Mouse (Mus musculus): Measurements from ENCODE around the gene Camkk2. TPM values are rescaled to one million over a fixed set of nuclear protein-coding genes. Genes with fewer than 3 reads are reported as not detected.
A peak's percentile ranks its signal among the peaks of the same experiment; 100 is the strongest.

Camkk2 gene
- polyA plus RNA-seq, 1 experiment from 2014 or later, result 43.1 TPM

GRCm38 (mm10) chr5:122756680-122757079 lies 22.5 kb downstream of the Camkk2 start:
- H3K27me3 ChIP-seq (replicated peaks), result no peaks in the 10 kb centered on the region
- H3K4me2 ChIP-seq (replicated peaks), result no peak overlapping the region
- H3K27ac ChIP-seq, result no peak overlapping the region
- H3K4me3 ChIP-seq, result no peak overlapping the region
- peaks cover 45% of the 10 kb centered on the region for H3K36me3 ChIP-seq
- no peak overlapping the region for H3K9ac ChIP-seq
- no peaks in the 10 kb centered on the region for H3K9me3 ChIP-seq
- no peaks in the 10 kb centered on the region; the same call in 1 of the 2 replicates for H3K4me1 ChIP-seq
- WGBS, result 94% methylated on average over 7 of the region's 7 CpGs
- ATAC-seq (ENCODE audit: low FRiP score, low read depth), result no peak

DNA sequence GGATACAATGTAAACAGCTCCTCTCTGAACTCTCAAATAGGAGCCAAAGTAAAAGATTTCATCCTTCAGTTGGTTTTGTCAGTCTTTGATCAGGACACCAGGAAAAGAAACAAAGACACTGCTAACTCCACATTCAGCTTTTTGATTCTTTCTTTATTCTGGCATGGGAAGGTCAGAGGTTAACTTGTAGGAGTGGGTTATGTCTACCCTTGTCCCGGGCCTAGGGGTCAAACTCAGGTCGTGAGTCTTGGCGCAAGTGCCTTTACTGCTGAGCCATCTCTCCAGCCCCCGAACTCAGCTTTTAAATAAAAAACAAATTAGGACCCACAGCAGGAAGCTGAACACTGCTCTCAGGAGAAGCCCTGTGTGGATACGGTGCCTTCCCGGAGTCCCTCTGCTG lies 23.1 kb downstream of the Camkk2 start:
- no peaks in the 10 kb centered on the region for H3K9me3 ChIP-seq
- WGBS, result 50% methylated on average over 6 of the region's 6 CpGs

GRCm38 (mm10) chr5:122755620-122756019 lies 23.6 kb downstream of the Camkk2 start:
- no peak overlapping the region for H3K4me3 ChIP-seq
- no peak overlapping the region for H3K9ac ChIP-seq
- H3K9me3 ChIP-seq, result no peaks in the 10 kb centered on the region
- H3K27me3 ChIP-seq (replicated peaks), result no peaks in the 10 kb centered on the region
- H3K4me1 ChIP-seq, result no peaks in the 10 kb centered on the region; the same call in 1 of the 2 replicates
- no peak overlapping the region for H3K4me2 ChIP-seq (replicated peaks)
- WGBS, result 91% methylated on average over 4 of the region's 4 CpGs
- no peak overlapping the region for H3K27ac ChIP-seq
- no peak for ATAC-seq (ENCODE audit: low FRiP score, low read depth)
- H3K36me3 ChIP-seq, result peaks cover 45% of the 10 kb centered on the region

More for the DNA sequence above, 23.1 kb downstream of the Camkk2 start:
- ATAC-seq (ENCODE audit: low FRiP score, low read depth), result no peak
- Histone ChIP-seq H3K27me3 (replicated peaks) (no peaks in the 10 kb centered on the region), H3K9ac (no peak overlapping the region), H3K4me3 (no peak overlapping the region), H3K4me1 (no peaks in the 10 kb centered on the region; the same call in 1 of the 2 replicates), H3K4me2 (replicated peaks) (no peak overlapping the region), H3K36me3 (peaks cover 45% of the 10 kb centered on the region), H3K27ac (no peak overlapping the region)

- WGBS, result 90% methylated on average over 16 of the region's 16 CpGs
- Histone ChIP-seq H3K27me3 (replicated peaks) (no peaks in the 10 kb centered on the region), H3K4me3 (no peak overlapping the region), H3K4me1 (no peaks in the 10 kb centered on the region), H3K36me3 (peaks cover 49% of the 10 kb centered on the region), H3K9ac (no peak overlapping the region), H3K9me3 (no peaks in the 10 kb centered on the region), H3K4me2 (replicated peaks) (no peak overlapping the region), H3K27ac (no peak overlapping the region)
- no peak for ATAC-seq (ENCODE audit: low FRiP score, low read depth)
Observed at GRCm38 (mm10) chr5:122754477-122754876, 24.7 kb downstream of the Camkk2 start.

GRCm38 (mm10) chr5:122747950-122748349 lies 31.3 kb downstream of the Camkk2 start:
- Histone ChIP-seq H3K9me3 (no peaks in the 10 kb centered on the region), H3K36me3 (peaks cover 46% of the 10 kb centered on the region), H3K4me1 (no peaks in the 10 kb centered on the region), H3K4me2 (replicated peaks) (no peak overlapping the region), H3K9ac (no peak overlapping the region), H3K27ac (no peak overlapping the region), H3K27me3 (replicated peaks) (no peaks in the 10 kb centered on the region), H3K4me3 (no peak overlapping the region)
- ATAC-seq (ENCODE audit: low FRiP score, low read depth), result no peak
- WGBS, result 84% methylated on average over 7 of the region's 7 CpGs

- no peak for ATAC-seq (ENCODE audit: low FRiP score, low read depth)
- Histone ChIP-seq H3K4me2 (replicated peaks) (no peak overlapping the region), H3K27ac (no peak overlapping the region), H3K9me3 (no peaks in the 10 kb centered on the region), H3K9ac (no peak overlapping the region), H3K36me3 (peaks cover 58% of the 10 kb centered on the region), H3K4me1 (no peaks in the 10 kb centered on the region), H3K27me3 (replicated peaks) (no peaks in the 10 kb centered on the region), H3K4me3 (no peak overlapping the region)
- WGBS, result 88% methylated on average over 13 of the region's 13 CpGs
Observed at GRCm38 (mm10) chr5:122743880-122744422, 35.3 kb downstream of the Camkk2 start.

DNA sequence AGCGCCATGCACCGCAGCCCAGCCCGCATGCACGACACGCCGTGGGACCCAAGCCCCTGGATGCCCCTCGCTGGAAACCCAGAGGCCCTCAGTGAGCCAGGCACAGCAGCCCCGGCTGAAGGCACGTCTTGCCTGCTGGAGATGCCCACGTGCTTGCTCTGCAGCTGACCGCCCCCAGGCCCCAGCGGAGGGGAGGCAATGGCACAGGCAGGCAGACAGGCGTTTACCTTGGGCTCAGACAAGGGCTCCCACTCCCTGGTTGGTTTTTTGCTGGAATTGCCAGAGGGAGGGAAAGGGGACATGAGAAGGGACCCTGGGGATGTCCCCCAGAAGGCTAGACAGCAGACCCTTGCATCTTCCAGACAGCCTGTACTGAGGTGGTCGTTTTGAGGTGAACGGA lies 42.4 kb downstream of the Camkk2 start:
- peaks cover 30% of the 10 kb centered on the region for H3K36me3 ChIP-seq
- no peaks in the 10 kb centered on the region for H3K27me3 ChIP-seq (replicated peaks)
- ATAC-seq (ENCODE audit: low FRiP score, low read depth), result no peak
- no peak overlapping the region for H3K4me2 ChIP-seq (replicated peaks)
- no peaks in the 10 kb centered on the region for H3K9me3 ChIP-seq
- no peak overlapping the region for H3K4me3 ChIP-seq
- no peaks in the 10 kb centered on the region for H3K4me1 ChIP-seq
- no peak overlapping the region for H3K9ac ChIP-seq
- H3K27ac ChIP-seq, result no peak overlapping the region
- 92% methylated on average over 15 of the region's 15 CpGs for WGBS

- 87% methylated on average over 7 of the region's 7 CpGs for WGBS
- H3K9ac ChIP-seq, result no peak overlapping the region
- no peak overlapping the region for H3K4me2 ChIP-seq (replicated peaks)
- H3K27me3 ChIP-seq (replicated peaks), result no peaks in the 10 kb centered on the region
- no peak for ATAC-seq (ENCODE audit: low FRiP score, low read depth)
- no peaks in the 10 kb centered on the region for H3K9me3 ChIP-seq
- H3K36me3 ChIP-seq, result peaks cover 26% of the 10 kb centered on the region
- H3K4me3 ChIP-seq, result no peak overlapping the region
- no peaks in the 10 kb centered on the region for H3K4me1 ChIP-seq
- H3K27ac ChIP-seq, result no peak overlapping the region
Observed at GRCm38 (mm10) chr5:122735853-122736252, 43.4 kb downstream of the Camkk2 start.

DNA sequence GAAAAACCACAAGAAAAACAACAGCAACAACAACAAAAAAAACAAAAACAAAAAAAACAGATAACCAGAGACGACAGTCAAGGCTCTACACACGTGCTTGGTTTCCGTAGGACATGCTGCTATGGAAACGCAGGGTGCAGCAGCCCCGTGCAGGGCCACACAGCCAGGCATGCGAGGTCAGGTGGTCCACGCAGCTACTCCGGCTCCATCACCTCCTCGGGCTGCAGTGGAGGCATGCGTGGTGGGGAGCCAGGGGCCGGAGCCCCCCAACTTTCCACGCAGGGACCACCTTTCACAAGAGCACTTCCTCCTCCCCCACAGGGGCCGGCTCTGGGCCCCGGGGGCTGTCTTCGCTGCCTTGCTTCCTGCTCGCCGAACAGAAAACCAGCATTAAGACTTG lies 45.3 kb downstream of the Camkk2 start:
- no peak overlapping the region for H3K27ac ChIP-seq
- no peak for ATAC-seq (ENCODE audit: low FRiP score, low read depth)
- 71% methylated on average over 17 of the region's 17 CpGs for WGBS

GRCm38 (mm10) chr5:122731991-122732673 lies 47.1 kb downstream of the Camkk2 start:
- peaks cover 14% of the 10 kb centered on the region for H3K36me3 ChIP-seq
- H3K27ac ChIP-seq, result no peak overlapping the region
- ATAC-seq (ENCODE audit: low FRiP score, low read depth), result no peak
- H3K4me2 ChIP-seq (replicated peaks), result 0 out of 2 replicates have a peak overlapping the region, but pooled peaks have one; percentile 7
- H3K4me1 ChIP-seq, result no peaks in the 10 kb centered on the region
- 65% methylated on average over 15 of the region's 15 CpGs for WGBS
- H3K9me3 ChIP-seq, result no peaks in the 10 kb centered on the region
- no peaks in the 10 kb centered on the region for H3K27me3 ChIP-seq (replicated peaks)
- no peak overlapping the region for H3K9ac ChIP-seq
- no peak overlapping the region for H3K4me3 ChIP-seq

More for the DNA sequence above, 45.3 kb downstream of the Camkk2 start:
- Histone ChIP-seq H3K36me3 (peaks cover 17% of the 10 kb centered on the region), H3K4me3 (no peak overlapping the region), H3K9ac (no peak overlapping the region), H3K27me3 (replicated peaks) (no peaks in the 10 kb centered on the region), H3K9me3 (no peaks in the 10 kb centered on the region), H3K4me1 (no peaks in the 10 kb centered on the region), H3K4me2 (replicated peaks) (no peak overlapping the region)

- no peak overlapping the region for H3K9ac ChIP-seq
- no peaks in the 10 kb centered on the region for H3K4me1 ChIP-seq
- WGBS, result 72% methylated on average over 8 of the region's 8 CpGs
- no peak for ATAC-seq (ENCODE audit: low FRiP score, low read depth)
- H3K4me2 ChIP-seq (replicated peaks), result no peak overlapping the region
- no peak overlapping the region for H3K27ac ChIP-seq
- no peaks in the 10 kb centered on the region for H3K27me3 ChIP-seq (replicated peaks)
- no peaks in the 10 kb centered on the region for H3K9me3 ChIP-seq
- no peak overlapping the region for H3K4me3 ChIP-seq
- 0 out of 2 replicates have a peak, but pooled peaks cover 7% of the 10 kb centered on the region for H3K36me3 ChIP-seq
Observed at GRCm38 (mm10) chr5:122731321-122731720, 47.9 kb downstream of the Camkk2 start.

GRCm38 (mm10) chr5:122730776-122731175 lies 48.4 kb downstream of the Camkk2 start:
- Histone ChIP-seq H3K27me3 (replicated peaks) (no peaks in the 10 kb centered on the region), H3K27ac (no peak overlapping the region), H3K4me1 (no peaks in the 10 kb centered on the region), H3K9me3 (no peaks in the 10 kb centered on the region), H3K36me3 (0 out of 2 replicates have a peak, but pooled peaks cover 1% of the 10 kb centered on the region), H3K9ac (no peak overlapping the region), H3K4me3 (no peak overlapping the region), H3K4me2 (replicated peaks) (no peak overlapping the region)
- WGBS, result 92% methylated on average over 10 of the region's 10 CpGs
- ATAC-seq (ENCODE audit: low FRiP score, low read depth), result no peak

DNA sequence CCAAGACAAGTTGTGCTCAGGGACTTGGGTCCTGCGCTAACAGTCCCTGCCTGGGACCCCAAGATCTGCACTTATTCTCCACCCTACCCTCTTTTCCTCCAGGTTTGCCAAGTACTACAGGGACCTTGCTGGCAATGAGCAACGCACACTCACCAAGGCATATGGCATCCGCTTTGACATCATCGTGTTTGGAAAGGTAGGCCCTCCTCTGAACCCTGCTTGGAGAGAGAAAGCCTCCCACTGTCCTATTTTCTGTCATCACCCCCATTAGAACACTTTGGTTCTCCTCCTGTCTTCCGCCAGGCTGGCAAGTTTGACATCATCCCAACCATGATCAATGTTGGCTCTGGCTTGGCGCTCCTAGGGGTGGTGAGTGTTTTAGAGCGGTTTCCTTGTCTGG lies 52.1 kb downstream of the Camkk2 start:
- no peak overlapping the region for H3K4me2 ChIP-seq (replicated peaks)
- 92% methylated on average over 7 of the region's 7 CpGs for WGBS
- H3K9me3 ChIP-seq, result no peaks in the 10 kb centered on the region
- no peak overlapping the region for H3K4me3 ChIP-seq
- H3K27ac ChIP-seq, result no peak overlapping the region
- H3K27me3 ChIP-seq (replicated peaks), result no peaks in the 10 kb centered on the region
- H3K4me1 ChIP-seq, result no peaks in the 10 kb centered on the region
- no peaks in the 10 kb centered on the region for H3K36me3 ChIP-seq
- no peak for ATAC-seq (ENCODE audit: low FRiP score, low read depth)
- H3K9ac ChIP-seq, result no peak overlapping the region
